Mouse (Mus musculus) neural tube, embryonic 13.5 days (tissue): Measurements from ENCODE around the gene Vamp8. TPM values are rescaled to one million over a fixed set of nuclear protein-coding genes. Genes with fewer than 3 reads are reported as not detected.

ENCODE experiments used
- ATAC-seq: fragments of 200-750 bp; cut with Nextera tagmentation; 2 replicates; pipeline ENCODE4 v1.8.0; 2017; ENCODE audit warnings: low read depth, mild to moderate bottlenecking, moderate TSS enrichment, moderate library complexity
- H3K27ac ChIP-seq: fragments of 300-500 bp; sonication (generic); replicated peaks from 2 replicates; pipeline ENCODE4 v1.5.1; 2015; ENCODE audit warnings: moderate library complexity, mild to moderate bottlenecking, inconsistent platforms
- H3K27me3 ChIP-seq: fragments of 300-500 bp; sonication (generic); 2 replicates; pipeline ENCODE4 v1.6.1; 2015; ENCODE audit warnings: mild to moderate bottlenecking, inconsistent platforms
- H3K36me3 ChIP-seq: fragments of 300-500 bp; sonication (generic); 2 replicates; pipeline ENCODE4 v1.6.1; 2015; ENCODE audit warnings: mild to moderate bottlenecking, inconsistent platforms
- H3K4me1 ChIP-seq: fragments of 300-500 bp; sonication (generic); replicated peaks from 2 replicates; pipeline ENCODE4 v1.6.1; 2015; ENCODE audit warnings: inconsistent platforms
- H3K4me2 ChIP-seq: fragments of 300-500 bp; sonication (generic); 2 replicates; pipeline ENCODE4 v1.6.1; 2015; ENCODE audit warnings: inconsistent platforms, mild to moderate bottlenecking, moderate library complexity
- H3K4me3 ChIP-seq: fragments of 300-500 bp; sonication (generic); 2 replicates; pipeline ENCODE4 v1.5.1; 2015; ENCODE audit warnings: mild to moderate bottlenecking, inconsistent platforms
- H3K9ac ChIP-seq: fragments of 300-500 bp; sonication (generic); 2 replicates; pipeline ENCODE4 v1.6.1; 2015; ENCODE audit warnings: moderate library complexity, mild to moderate bottlenecking, inconsistent platforms
- H3K9me3 ChIP-seq: fragments of 300-500 bp; sonication (generic); 2 replicates; pipeline ENCODE4 v1.6.1; 2016; ENCODE audit warnings: inconsistent platforms
- WGBS: fragments of 180-500 bp; shearing (Covaris S2); methylation state at CpG from one replicate; pipeline ENCODE4 v1.1.7; 2015; 5-methylcytosine and 5-hydroxymethylcytosine counted together
- polyA plus RNA-seq: library from polyadenylated mRNA; unstranded; fragments of >200 nt; fragmentation: Nextera tagmentation; extraction: Ambion mirVana; gene quantifications from 2 replicates; pipeline ENCODE4 v1.2.1, GENCODE M21; 2015

Vamp8 gene
- polyA plus RNA-seq, 1 experiment from 2014 or later: 28.9 TPM

GRCm38 (mm10) chr6:72380131-72380770 is 10.3 kb downstream of the Vamp8 start, which contains the start of gene Vamp5:
TSS of gene Vamp5 (minus strand) at chr6:72380468.
- Histone ChIP-seq H3K27ac (peak within 1 kb of the TSS; percentile 49; the same call in 1 of the 2 replicates), H3K27me3 (peaks cover 37% of the 10 kb centered on the region), H3K4me3 (peak within 1 kb of the TSS; percentile 43), H3K4me1 (peaks cover 9% of the 10 kb centered on the region), H3K4me2 (peak within 1 kb of the TSS; percentile 61), H3K9me3 (no peaks in the 10 kb centered on the region), H3K36me3 (no peaks in the 10 kb centered on the region), H3K9ac (peak within 1 kb of the TSS; percentile 66)
- 2% methylated on average over 48 of the region's 49 CpGs for WGBS
- ATAC-seq: peak; percentile 59; the same call in 1 of the 2 replicates

- WGBS: 53% methylated on average over 7 of the region's 7 CpGs
- Histone ChIP-seq H3K27me3 (peaks cover 37% of the 10 kb centered on the region), H3K4me2 (peak overlapping the region; percentile 61), H3K9ac (peak overlapping the region; percentile 66; the same call in 1 of the 2 replicates), H3K36me3 (no peaks in the 10 kb centered on the region), H3K27ac (peak overlapping the region; percentile 49; the same call in 1 of the 2 replicates), H3K9me3 (no peaks in the 10 kb centered on the region), H3K4me3 (peak overlapping the region; percentile 43), H3K4me1 (peaks cover 9% of the 10 kb centered on the region)
- no peak for ATAC-seq
Measured at GRCm38 (mm10) chr6:72379377-72380130, 10.9 kb downstream of the Vamp8 start.

- Histone ChIP-seq H3K9me3 (no peaks in the 10 kb centered on the region), H3K4me2 (peak overlapping the region; percentile 61), H3K27ac (no peak overlapping the region), H3K4me1 (peaks cover 9% of the 10 kb centered on the region), H3K4me3 (no peak overlapping the region), H3K36me3 (no peaks in the 10 kb centered on the region), H3K27me3 (peaks cover 37% of the 10 kb centered on the region), H3K9ac (no peak overlapping the region)
- 87% methylated on average over 8 of the region's 8 CpGs for WGBS
- no peak for ATAC-seq
Measured at GRCm38 (mm10) chr6:72378510-72379234, 11.8 kb downstream of the Vamp8 start.

GRCm38 (mm10) chr6:72374820-72375563 is 15.5 kb downstream of the Vamp8 start:
- Histone ChIP-seq H3K27ac (no peak overlapping the region), H3K36me3 (no peaks in the 10 kb centered on the region), H3K27me3 (peaks cover 16% of the 10 kb centered on the region), H3K9ac (no peak overlapping the region), H3K9me3 (no peaks in the 10 kb centered on the region), H3K4me2 (no peak overlapping the region), H3K4me1 (peaks cover 12% of the 10 kb centered on the region), H3K4me3 (no peak overlapping the region)
- ATAC-seq: no peak
- 81% methylated on average over 15 of the region's 15 CpGs for WGBS

GRCm38 (mm10) chr6:72374206-72374605 is 16.3 kb downstream of the Vamp8 start:
- no peak overlapping the region for H3K4me2 ChIP-seq
- H3K9me3 ChIP-seq: no peaks in the 10 kb centered on the region
- peaks cover 9% of the 10 kb centered on the region; the same call in 1 of the 2 replicates for H3K4me1 ChIP-seq
- no peak overlapping the region for H3K4me3 ChIP-seq
- ATAC-seq: no peak
- H3K36me3 ChIP-seq: no peaks in the 10 kb centered on the region
- H3K27ac ChIP-seq: no peak overlapping the region
- H3K9ac ChIP-seq: no peak overlapping the region
- WGBS: 74% methylated on average over 7 of the region's 7 CpGs
- H3K27me3 ChIP-seq: peaks cover 8% of the 10 kb centered on the region

GRCm38 (mm10) chr6:72373184-72373583 is 17.3 kb downstream of the Vamp8 start:
- peaks cover 9% of the 10 kb centered on the region; the same call in 1 of the 2 replicates for H3K4me1 ChIP-seq
- H3K4me3 ChIP-seq: no peak overlapping the region
- no peak for ATAC-seq
- H3K9me3 ChIP-seq: no peaks in the 10 kb centered on the region
- H3K9ac ChIP-seq: no peak overlapping the region
- H3K27me3 ChIP-seq: no peaks in the 10 kb centered on the region
- H3K27ac ChIP-seq: no peak overlapping the region
- WGBS: 85% methylated on average over 4 of the region's 4 CpGs
- H3K4me2 ChIP-seq: no peak overlapping the region
- H3K36me3 ChIP-seq: no peaks in the 10 kb centered on the region

- Histone ChIP-seq H3K9me3 (no peaks in the 10 kb centered on the region), H3K27me3 (no peaks in the 10 kb centered on the region), H3K4me1 (peaks cover 9% of the 10 kb centered on the region; the same call in 1 of the 2 replicates), H3K4me2 (no peak overlapping the region), H3K36me3 (no peaks in the 10 kb centered on the region), H3K27ac (0 out of 2 replicates have a peak overlapping the region, but pooled peaks have one; percentile 7), H3K4me3 (no peak overlapping the region), H3K9ac (no peak overlapping the region)
- 40% methylated on average over 1 of the region's 1 CpGs for WGBS
- no peak for ATAC-seq
Measured at GRCm38 (mm10) chr6:72371571-72371970, 18.9 kb downstream of the Vamp8 start.

GRCm38 (mm10) chr6:72371147-72371546 is 19.4 kb downstream of the Vamp8 start:
- H3K4me1 ChIP-seq: peaks cover 9% of the 10 kb centered on the region; the same call in 1 of the 2 replicates
- H3K4me3 ChIP-seq: no peak overlapping the region
- no peaks in the 10 kb centered on the region for H3K36me3 ChIP-seq
- H3K27ac ChIP-seq: 0 out of 2 replicates have a peak overlapping the region, but pooled peaks have one; percentile 7
- WGBS: 51% methylated on average over 5 of the region's 5 CpGs
- no peaks in the 10 kb centered on the region for H3K9me3 ChIP-seq
- no peak for ATAC-seq
- no peaks in the 10 kb centered on the region for H3K27me3 ChIP-seq
- no peak overlapping the region for H3K4me2 ChIP-seq
- H3K9ac ChIP-seq: no peak overlapping the region

- no peaks in the 10 kb centered on the region for H3K36me3 ChIP-seq
- WGBS: 81% methylated on average over 12 of the region's 12 CpGs
Measured at GRCm38 (mm10) chr6:72370091-72370490, 20.4 kb downstream of the Vamp8 start.

GRCm38 (mm10) chr6:72369557-72369956 is 20.9 kb downstream of the Vamp8 start:
- Histone ChIP-seq H3K27ac (no peak overlapping the region), H3K36me3 (no peaks in the 10 kb centered on the region), H3K27me3 (no peaks in the 10 kb centered on the region), H3K4me2 (no peak overlapping the region), H3K9ac (no peak overlapping the region), H3K4me1 (peaks cover 9% of the 10 kb centered on the region; the same call in 1 of the 2 replicates), H3K4me3 (no peak overlapping the region), H3K9me3 (no peaks in the 10 kb centered on the region)
- no peak for ATAC-seq
- WGBS: 79% methylated on average over 4 of the region's 4 CpGs

More at GRCm38 (mm10) chr6:72370091-72370490, 20.4 kb downstream of the Vamp8 start:
- Histone ChIP-seq H3K27me3 (no peaks in the 10 kb centered on the region), H3K4me1 (peaks cover 9% of the 10 kb centered on the region; the same call in 1 of the 2 replicates), H3K4me2 (no peak overlapping the region), H3K27ac (no peak overlapping the region), H3K4me3 (no peak overlapping the region), H3K9ac (no peak overlapping the region), H3K9me3 (no peaks in the 10 kb centered on the region)
- no peak for ATAC-seq

- H3K4me1 ChIP-seq: peaks cover 15% of the 10 kb centered on the region
- H3K36me3 ChIP-seq: no peaks in the 10 kb centered on the region
- H3K27me3 ChIP-seq: no peaks in the 10 kb centered on the region
- WGBS: 74% methylated on average over 4 of the region's 4 CpGs
- no peak overlapping the region for H3K27ac ChIP-seq
- H3K9me3 ChIP-seq: no peaks in the 10 kb centered on the region
- no peak overlapping the region for H3K4me2 ChIP-seq
- H3K4me3 ChIP-seq: no peak overlapping the region
- ATAC-seq: no peak
- no peak overlapping the region for H3K9ac ChIP-seq
Measured at GRCm38 (mm10) chr6:72367460-72367974, 23.0 kb downstream of the Vamp8 start.
